Mouse (Mus musculus) embryo, embryonic 9.5 days (tissue): ENCODE results near the gene Dtwd1.
A peak's percentile ranks its signal among the peaks of the same experiment; 100 is the strongest.
"Not testable (repeated sequence)": the region's sequence is repeated elsewhere in the genome, so short reads cannot be mapped to it uniquely, and the experiment has no call there.

Source experiments
- DNase-seq: peaks from one replicate; pipeline ENCODE4 v3.0.0-alpha.2; 2017; ENCODE audit errors: extremely low spot score

Dtwd1 gene

DNA sequence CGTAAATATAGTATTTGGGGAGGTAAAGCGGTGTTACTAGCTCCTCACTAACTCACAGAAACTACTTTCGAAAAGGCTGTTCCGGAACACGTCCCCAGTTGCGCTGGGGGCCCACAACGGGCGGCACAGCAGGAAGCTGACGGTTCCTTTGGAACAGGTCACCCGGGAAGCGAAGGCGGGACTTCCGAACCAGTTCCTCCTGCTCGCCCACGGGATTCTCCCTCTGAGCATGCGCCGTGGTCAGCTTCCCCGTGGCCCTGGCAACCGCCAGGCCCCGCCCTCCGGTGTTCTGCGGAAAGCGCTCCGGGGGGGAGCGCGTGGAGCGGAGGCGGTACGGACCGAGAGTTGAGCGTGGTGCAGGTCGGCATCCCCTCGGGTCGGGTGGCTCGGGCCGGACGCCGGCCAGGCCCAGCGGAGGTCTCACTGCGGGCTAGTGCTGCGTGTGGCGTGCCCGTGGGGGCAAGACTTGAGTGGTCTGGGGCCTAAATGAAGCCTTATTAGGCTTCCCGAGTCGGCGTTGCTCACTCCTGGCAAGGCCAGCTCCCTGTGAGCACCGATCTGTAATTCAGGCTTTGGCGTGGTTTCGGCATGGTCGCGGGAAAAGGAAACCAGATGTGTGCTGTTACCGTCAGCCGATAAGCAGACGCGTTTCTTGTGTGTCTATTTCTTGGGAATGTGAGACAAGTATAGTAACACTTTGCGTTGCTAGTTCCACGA is at the start of gene Dtwd1, which contains the start of gene Fam227b:
Dtwd1 (plus strand) TSS at position 287 of the 717 bp plus-strand sequence.
Fam227b (minus strand) TSS at position 150 of the 717 bp plus-strand sequence.
- DNase-seq: peak; percentile 98

DNA sequence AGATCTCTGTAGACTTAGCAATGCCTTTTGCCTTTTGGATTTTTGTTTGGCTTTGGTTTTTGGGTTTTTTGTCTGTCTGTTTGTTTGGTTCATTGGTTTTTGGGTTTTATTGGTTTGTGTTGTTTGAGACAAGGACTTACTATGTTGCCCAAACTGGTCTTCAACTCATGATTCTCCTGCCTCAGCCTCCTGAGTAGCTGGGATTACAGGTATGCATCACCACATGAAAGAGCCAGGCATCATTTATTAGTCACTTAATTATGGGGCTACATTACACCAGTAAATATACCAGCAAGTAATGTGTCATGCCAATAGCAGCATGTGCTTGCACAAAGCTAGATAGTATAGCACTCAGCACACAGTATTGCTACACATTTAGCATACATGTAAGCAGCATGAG is 4.2 kb upstream of the Dtwd1 start:
- DNase-seq: no peak

DNA sequence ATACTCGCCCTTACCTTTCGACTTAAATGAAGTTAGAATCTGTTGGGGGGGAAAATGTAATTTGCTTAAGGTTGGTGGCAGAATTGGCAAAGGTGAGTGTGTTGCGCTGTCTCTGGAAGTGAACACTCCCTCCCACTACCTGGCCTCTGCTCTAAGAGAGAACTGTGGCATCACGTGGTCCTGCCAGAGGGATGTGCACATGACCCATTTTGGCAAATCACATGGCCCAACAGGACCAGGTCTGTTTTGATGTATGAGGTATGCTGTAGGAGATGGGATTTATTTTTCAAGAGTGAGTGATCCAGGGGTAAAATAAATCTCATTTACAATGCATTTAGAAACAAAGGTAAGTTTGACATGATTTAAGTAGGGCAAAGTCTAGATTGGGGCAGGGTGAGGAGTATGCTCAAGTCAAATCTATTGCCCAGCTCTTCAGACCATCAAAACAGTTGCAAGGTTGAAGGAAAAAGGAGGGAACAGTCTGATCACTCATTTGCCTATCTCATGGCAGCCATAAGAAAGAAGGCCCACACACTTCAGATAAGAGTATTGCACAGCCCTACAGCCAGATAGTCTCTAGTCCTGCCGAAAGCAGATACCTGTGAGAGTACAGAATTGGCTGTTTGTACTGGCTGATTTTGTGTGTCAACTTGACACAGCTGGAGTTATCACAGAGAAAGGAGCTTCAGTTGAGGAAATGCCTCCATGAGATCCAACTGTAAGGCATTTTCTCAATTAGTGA is 13.5 kb downstream of the Dtwd1 start:
- no peak for DNase-seq

DNA sequence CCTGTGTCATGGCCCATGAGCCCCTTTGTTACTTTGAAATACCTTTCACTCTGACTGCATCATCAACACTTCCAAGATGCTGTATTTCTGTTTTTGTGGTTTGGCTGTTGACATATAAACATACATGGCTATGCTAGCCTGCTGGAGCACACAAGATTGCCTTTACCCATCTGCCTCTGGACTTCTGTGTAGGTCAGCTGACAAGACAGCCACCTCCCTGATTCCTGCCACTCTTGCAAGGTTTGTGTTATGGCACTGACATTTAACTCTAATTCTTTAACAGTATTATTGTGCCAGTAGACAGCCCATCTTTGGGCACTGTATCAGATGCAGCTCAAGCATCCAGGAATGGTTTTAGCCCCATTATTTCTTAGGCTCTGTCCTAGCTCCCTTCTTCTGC is 14.4 kb downstream of the Dtwd1 start:
- DNase-seq: no peak

DNA sequence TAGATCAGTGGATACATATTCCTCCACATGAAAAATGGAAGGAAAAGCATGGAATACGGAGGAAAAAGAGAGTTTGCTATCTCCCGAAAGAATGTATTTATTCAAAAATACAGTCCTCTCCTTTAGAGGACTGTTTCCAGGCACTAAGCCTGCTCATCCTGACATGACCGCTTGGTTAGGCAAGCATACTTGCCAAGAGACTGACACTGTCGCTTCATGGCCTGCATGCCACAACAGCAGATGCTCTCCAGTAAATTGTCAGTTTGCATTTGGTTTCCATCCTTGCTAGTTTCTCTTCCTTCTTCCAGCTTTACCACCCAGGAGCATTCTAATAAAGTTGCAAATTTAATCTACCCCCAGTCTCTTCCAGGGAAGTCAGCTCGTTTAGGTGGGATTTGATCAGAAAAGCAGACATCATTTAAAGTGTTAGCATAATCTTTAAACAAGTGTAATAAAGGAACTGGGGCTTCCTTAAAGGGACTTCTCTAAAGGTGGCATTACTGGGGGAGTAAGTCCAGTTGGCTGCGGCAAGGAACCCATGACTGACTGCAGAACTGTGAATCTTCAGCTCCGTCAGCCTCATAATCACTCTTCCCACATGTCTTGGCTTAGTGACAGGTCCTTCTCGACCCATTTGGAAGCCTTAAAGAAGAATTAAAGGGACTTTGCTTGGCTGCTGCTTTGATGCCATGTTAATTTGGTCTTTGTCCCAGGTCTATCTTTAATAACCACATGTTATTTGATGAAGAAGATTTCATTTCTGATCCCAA is 15.1 kb downstream of the Dtwd1 start:
- no peak for DNase-seq

DNA sequence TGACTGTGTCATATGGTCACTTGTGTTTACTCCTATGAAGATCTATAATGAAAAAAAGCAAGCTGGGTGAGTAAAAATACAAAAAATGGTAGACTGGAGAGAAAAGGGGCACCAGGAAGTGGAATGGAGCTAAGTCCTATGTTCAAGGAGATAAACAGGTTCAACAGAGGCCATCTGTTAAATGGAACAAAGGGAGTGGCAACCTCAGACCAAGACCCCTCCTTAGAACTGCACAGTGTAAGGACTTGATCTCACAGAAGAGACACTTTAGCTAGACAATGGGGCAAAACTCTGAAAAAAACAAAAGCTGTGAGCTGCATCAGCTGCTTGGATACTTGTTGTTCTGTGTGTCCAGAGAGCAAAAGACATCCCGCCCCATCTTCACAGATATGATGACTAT is 19.5 kb downstream of the Dtwd1 start:
- DNase-seq: no peak

DNA sequence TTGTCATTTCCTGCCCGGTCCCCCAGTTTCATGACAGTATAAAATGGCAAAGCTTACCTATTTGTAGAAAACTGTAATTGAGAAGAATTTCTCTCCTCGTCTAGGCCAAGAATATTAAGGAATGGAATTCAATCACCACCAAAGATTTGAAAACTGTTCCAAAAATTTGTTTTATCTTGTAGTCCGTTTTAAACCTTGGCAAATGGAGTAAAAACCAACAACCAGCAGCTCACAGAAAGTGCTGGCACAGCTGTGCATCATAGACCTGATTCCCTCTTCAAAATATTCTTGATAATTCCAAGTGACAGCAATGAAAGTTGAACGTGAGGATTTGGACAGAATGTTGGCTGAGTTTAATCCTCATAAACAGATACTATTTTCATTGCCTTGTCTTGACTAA is 39.4 kb downstream of the Dtwd1 start:
- DNase-seq: no peak

DNA sequence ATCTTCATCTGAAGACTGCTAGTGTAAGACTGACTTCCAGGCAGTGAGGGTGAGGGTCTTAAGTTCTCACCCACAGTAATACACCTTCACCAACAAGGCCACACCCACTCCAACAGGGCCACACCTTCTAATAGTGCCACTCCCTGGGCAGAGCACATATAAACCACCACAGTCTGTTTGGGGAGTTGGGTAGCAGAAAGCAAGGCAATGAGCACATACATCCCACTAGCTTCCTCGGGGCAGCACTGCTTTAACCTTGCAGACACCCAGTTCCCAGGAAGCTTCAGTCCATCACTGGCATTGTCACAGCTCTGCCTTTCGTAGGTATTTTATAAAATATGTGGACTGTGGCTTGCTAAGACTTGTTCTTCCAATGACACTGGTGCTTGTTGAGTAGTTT is 40.2 kb downstream of the Dtwd1 start:
- DNase-seq: no peak

DNA sequence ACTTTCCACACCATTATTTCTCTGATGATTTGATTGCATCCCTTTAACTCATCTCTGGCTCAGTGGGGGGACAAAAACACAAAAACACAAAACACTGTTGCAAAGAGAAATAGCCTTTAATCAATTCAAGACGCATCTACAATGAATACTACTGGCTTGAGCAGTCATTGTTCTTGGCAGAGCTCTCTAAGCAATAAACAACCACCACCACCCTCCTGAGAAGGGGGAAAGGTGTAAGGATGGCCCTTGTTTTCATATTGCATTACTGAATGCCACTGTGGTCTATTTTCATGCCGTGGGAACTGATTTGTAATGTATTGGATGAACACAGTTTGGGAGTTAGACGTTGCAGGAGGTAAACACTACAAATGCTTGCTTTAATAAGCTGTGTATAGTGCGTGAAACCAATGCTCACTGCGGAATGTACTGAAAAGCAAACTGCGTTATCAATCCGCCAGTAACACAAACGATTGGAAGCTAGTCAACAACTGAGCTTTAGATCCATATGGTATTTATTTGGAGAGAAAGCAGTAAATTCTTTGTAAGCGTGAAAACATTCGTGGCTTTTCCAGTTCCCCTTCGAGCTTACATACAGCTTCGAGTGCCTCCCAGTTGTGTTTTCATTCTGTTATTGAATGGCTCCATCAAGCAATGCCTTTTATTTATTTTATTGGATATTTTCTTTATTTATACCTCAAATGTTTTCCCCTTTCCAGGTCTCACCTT is 43.9 kb downstream of the Dtwd1 start:
- no peak for DNase-seq

DNA sequence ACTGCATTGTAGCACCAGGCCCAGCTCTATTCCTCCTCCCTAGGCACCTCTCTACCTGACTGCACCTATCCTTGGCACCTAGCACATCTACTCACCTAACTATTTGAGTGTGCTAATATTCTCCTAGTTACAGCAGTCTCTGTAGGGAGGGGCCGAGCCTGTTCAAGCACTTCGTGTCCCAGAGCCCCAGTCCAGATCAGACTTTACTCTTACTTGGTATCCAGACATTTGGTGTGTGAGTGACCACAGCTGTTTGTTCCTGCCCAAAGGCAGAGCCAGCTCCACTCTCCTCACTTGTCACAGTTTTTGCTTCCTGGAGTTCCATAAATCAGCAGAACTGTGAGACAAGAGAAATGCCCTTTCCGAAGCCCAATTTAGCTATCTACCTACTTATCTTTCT is 47.0 kb downstream of the Dtwd1 start:
- no peak for DNase-seq

DNA sequence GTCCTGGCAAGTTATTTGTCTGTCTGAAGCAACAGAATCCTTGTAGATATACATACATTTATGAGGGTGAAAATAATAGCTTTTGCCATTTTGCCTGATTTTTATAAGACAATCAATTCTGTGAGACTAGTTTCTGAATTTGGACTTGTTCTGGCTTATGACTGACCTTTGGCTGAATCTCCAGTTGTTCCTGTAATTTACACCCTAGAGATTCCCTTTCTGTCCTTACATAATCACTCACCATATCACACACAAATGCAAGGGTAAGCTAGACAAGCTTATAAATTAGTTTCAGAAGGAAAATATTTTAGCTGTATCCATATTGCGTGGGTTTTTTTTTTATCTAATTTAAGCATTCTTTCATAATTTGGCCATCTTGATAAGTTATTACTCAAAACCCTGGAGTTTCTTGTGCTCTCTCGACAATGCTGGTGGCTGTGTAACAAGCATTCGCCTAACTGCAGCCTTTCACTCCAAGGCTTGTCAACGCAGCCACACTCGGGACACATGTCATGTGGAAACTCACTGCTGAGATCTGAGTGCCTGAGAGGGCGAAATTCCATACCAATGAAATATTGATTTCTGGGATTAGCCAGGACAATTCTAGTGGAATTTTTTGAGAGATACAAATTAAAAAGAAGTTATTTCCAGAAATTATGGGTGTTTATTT is 59.2 kb downstream of the Dtwd1 start:
- DNase-seq: no peak

DNA sequence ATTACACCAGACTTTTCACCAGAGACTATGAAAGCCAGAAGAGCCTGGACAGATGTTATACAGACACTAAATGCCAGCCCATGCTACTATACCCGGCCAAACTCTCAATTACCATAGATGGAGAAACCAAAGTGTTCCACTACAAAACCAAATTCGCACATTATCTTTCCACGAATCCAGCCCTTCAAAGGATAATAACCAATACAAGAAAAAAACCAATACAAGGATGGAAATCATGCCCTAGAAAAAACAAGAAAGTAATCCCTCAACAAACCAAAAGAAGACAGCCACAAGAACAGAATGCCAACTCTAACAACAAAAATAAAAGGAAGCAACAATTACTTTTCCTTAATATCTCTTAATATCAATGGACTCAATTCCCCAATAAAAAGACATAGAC is 62.9 kb downstream of the Dtwd1 start, which contains the start of gene Gm17555:
Gm17555 (plus strand) TSS at position 301 of the 400 bp plus-strand sequence.
- DNase-seq: not testable (repeated sequence)
